Mouse (Mus musculus) heart, adult 2 months (tissue): ENCODE data around the gene Gm37240.

Experiments
- CTCF ChIP-seq: fragments of 200-600 bp; IDR thresholded peaks from 2 replicates; pipeline ENCODE4 v1.8.1; 2022; ENCODE audit warnings: antibody characterized with exemption, mild to moderate bottlenecking, moderate library complexity
- POLR2A ChIP-seq: fragments of 200-500 bp; IDR thresholded peaks from 2 replicates; pipeline ENCODE4 v1.6.1; 2011; ENCODE audit warnings: mild to moderate bottlenecking, low read depth, low read length, control low read depth; ENCODE audit not compliant: insufficient read depth

DNA sequence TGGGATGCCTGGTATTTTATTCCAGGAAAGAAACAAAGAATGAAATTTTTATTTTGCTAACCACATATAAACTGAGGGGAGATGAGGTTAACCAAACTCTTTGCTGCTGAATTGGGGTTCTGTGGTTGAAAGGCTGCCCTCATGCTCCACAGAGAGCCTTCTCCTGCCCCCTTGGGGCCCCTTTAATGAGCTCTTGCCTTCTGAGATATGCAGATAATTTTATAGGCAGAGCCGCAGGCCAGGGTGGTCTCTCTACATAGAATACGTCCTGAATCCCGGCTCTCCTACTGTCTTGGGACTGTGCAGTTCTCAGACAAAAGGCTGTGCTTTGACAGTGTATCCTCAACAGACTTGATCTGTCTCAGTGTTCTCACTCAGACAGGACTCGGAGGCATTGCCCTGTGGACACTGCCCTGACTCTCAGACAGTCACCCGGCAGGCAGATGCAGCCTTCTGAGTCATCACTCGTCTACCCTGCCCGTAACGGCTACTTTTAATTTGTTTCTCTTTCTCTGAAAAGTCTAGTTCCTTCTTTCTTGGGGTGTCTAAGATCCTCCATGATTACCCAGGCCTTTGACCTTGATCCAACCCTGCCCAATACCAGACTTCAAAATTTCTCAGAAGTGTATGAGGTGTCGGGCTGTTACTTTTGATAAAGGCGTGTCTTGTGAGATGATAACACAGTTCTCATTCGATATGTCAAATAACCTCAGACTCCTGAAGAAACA lies 1184.1 kb downstream of the Gm37240 start:
- TF ChIP-seq POLR2A = no peak
- TF ChIP-seq CTCF = no peak
